Mouse (Mus musculus): Measurements from ENCODE around the gene Mast3. TPM values are rescaled to one million over a fixed set of nuclear protein-coding genes. Genes with fewer than 3 reads are reported as not detected.
A peak's percentile ranks its signal among the peaks of the same experiment; 100 is the strongest.

Mast3 gene
- polyA plus RNA-seq, 1 experiment from 2014 or later: 5.6 TPM

DNA sequence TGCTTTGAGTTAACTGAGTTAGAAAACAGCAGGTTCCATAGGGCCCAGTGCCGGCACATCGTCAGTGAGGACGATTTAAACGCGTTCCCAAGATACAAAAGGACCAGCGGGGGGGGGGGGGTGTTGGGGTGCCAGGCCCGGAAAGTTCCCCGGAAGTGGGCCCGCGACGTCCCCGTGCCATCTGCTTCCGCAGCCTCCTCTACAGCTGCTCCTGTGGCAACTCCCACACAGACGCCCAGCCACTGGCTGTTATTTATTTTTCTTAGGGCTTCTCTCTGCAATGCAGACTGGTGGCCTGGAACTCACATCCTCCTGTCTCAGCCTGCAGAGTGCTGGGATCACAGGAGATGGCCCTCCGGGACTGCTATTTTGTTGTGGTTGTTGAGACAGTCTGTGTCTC lies 3.7 kb downstream of the Mast3 start:
- Histone ChIP-seq H3K27me3 (replicated peaks) (peaks cover 86% of the 10 kb centered on the region), H3K9ac (no peak overlapping the region), H3K9me3 (no peaks in the 10 kb centered on the region), H3K36me3 (no peaks in the 10 kb centered on the region), H3K4me1 (peaks cover 26% of the 10 kb centered on the region), H3K27ac (replicated peaks) (no peak overlapping the region), H3K4me3 (no peak overlapping the region), H3K4me2 (no peak overlapping the region)
- 26% methylated on average over 15 of the region's 15 CpGs for WGBS
- no peak for ATAC-seq (ENCODE audit: extremely low read depth, insufficient number of reproducible peaks, low FRiP score, low TSS enrichment)

DNA sequence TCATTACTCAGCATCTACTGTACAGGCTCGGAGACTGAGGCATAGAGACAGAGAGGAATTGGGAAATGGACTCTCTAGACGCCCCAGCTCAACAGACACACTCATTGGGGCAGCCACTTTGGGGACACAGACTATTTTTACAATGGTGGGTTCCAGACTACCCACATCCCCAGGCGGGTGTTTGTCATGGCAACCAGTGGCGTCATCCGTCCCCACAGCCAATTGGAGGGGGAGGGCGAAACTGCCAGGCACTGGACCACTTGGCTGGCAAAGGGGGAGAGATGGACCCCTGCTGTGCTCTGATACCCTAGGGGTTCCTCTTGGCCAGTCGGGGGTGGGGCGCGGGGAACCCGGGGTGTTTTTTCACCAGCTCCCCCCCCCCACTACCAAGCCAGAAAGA lies 4.2 kb downstream of the Mast3 start:
- H3K9ac ChIP-seq: no peak overlapping the region
- H3K4me2 ChIP-seq: no peak overlapping the region
- H3K27ac ChIP-seq (replicated peaks): no peak overlapping the region
- no peak overlapping the region for H3K4me3 ChIP-seq
- WGBS: 44% methylated on average over 10 of the region's 10 CpGs
- ATAC-seq (ENCODE audit: extremely low read depth, insufficient number of reproducible peaks, low FRiP score, low TSS enrichment): no peak
- H3K36me3 ChIP-seq: no peaks in the 10 kb centered on the region
- H3K27me3 ChIP-seq (replicated peaks): peaks cover 86% of the 10 kb centered on the region
- H3K4me1 ChIP-seq: peaks cover 26% of the 10 kb centered on the region
- H3K9me3 ChIP-seq: no peaks in the 10 kb centered on the region

DNA sequence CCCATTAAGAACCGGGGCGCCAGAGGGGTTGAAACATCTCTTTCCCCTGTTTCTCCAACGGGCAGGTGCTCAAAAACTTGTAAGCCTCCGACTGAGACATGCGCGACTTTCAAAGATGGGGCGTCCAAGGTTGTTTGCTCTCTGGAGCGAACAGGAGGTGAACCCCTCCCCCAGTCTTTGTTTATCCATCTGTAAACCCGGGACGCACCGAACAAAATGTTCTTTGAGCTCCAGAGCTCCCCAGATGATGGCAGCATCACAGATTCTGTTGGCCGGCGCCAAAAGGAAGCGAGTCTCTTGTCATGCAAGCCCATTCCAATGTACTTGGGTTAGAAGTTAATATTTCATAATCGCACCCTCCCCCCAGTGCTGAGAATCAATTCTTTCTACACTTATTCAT lies 6.6 kb downstream of the Mast3 start:
- Histone ChIP-seq H3K9ac (peak overlapping the region; percentile 81; the same call in 1 of the 2 replicates), H3K4me3 (peak overlapping the region; percentile 65), H3K36me3 (no peaks in the 10 kb centered on the region), H3K9me3 (no peaks in the 10 kb centered on the region), H3K4me1 (peaks cover 16% of the 10 kb centered on the region), H3K27ac (replicated peaks) (no peak overlapping the region), H3K4me2 (peak overlapping the region; percentile 83), H3K27me3 (replicated peaks) (peaks cover 91% of the 10 kb centered on the region)
- 14% methylated on average over 15 of the region's 15 CpGs for WGBS
- no peak for ATAC-seq (ENCODE audit: extremely low read depth, insufficient number of reproducible peaks, low FRiP score, low TSS enrichment)

DNA sequence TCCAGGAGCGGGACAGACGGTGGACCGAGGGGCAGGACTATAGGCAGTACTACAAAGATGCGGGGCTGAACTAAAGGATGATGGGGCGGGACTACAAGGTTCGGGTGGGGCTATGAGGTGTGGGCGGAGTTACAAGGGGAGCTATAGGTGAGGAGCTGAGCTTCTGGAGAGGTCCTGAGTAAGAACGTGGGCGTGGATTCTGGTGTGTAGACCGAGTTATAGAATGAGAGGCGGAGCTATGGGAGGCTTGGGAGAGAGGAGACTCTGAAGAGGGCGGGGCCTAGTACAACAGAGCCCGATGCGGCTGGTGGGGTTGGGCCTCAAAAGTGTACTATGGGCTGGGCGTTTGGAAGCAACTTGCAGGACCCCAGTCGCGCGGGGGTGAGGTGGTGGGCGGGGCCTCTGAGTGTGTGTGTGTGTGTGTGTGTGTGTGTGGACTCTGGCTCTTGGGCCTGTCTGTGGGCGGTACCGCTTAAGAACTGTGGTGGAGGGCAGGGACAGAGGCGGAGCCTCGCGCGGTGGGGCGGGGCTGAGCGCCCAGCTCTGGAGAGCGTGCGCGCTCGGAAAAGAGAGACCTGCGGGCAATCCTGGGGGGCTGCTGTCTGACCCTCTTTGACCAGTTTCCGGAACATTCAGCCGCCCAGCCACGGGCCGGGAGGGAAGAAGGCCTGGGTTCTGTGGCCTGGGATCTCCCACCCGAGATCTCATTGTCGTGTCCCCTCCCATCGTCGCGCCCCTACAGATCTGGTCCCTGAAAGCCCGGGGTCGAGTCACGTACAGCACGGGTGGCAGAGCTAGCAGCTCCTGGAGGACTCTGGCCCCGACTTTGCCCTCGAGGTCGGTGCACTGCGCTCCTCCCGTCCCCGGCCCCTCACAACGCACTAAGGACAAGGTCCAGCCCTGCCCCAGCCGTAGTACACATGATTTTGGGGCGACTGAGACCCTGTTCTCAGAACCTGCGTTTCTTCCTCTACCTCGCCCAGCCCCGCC lies 7.5 kb downstream of the Mast3 start:
- Histone ChIP-seq H3K36me3 (no peaks in the 10 kb centered on the region), H3K27me3 (replicated peaks) (peaks cover 87% of the 10 kb centered on the region), H3K27ac (replicated peaks) (no peak overlapping the region), H3K9ac (peak overlapping the region; percentile 81), H3K4me2 (peak overlapping the region; percentile 83), H3K4me1 (peaks cover 24% of the 10 kb centered on the region), H3K9me3 (no peaks in the 10 kb centered on the region), H3K4me3 (peak overlapping the region; percentile 65)
- ATAC-seq (ENCODE audit: extremely low read depth, insufficient number of reproducible peaks, low FRiP score, low TSS enrichment): peak; percentile 79
- under 1% methylated on average over 52 of the region's 57 CpGs for WGBS

DNA sequence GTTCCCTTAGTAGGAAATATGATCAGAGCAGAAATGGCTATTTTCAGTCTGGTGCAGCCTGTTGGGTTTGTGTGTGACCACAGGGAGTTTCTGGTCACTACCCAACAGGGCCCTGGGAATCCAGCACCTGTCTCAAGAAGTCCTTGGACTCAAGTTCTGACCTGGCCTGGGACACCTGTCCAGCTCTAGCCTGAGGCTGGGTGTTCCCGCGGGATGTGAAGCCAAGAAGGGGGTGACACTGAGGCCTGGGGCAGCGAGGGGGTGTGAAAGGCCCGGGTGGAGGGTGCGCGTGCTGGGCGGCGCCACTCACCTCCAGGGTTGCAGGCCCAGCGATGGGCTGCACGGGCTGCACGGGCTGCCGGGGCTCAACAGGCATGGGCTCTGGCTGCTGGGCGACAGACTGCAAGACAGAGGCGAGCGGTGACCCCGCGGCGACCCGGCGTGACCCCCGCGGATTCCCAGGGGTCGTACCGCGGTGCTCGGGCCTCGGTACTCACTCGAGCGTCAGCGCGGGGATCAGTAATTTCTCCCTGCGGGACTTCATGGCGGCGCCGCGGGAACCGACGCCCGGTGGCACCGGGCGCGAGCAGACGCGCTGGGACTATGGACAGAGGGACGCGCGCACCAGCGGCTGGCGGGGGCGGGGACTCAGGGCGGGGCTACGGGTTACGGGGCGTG lies 8.3 kb downstream of the Mast3 start:
- 2% methylated on average over 54 of the region's 54 CpGs for WGBS
- Histone ChIP-seq H3K4me3 (peak overlapping the region; percentile 65), H3K4me2 (peak overlapping the region; percentile 83), H3K4me1 (peaks cover 30% of the 10 kb centered on the region), H3K27me3 (replicated peaks) (peaks cover 79% of the 10 kb centered on the region), H3K9me3 (no peaks in the 10 kb centered on the region), H3K36me3 (no peaks in the 10 kb centered on the region), H3K9ac (peak overlapping the region; percentile 81), H3K27ac (replicated peaks) (no peak overlapping the region)
- no peak for ATAC-seq (ENCODE audit: extremely low read depth, insufficient number of reproducible peaks, low FRiP score, low TSS enrichment)

DNA sequence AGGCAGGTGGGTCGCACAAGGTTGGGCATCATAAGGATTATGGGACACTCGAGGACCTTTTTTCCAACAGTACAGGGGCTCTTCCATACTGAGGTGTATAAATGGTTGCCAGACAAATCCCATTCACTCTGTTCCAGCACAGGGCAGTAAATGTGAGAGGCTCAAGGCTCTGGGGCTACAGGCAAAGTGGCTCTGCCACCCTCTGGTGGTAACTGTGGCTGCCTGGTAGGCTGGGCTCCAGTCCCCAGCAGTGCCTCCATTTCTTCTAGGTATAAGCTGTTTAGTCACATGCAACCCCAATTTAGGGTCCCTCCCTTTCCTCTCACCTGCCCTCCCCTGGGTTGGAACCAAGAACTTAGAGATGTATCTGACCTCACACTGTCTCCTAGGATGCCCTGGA lies 9.5 kb downstream of the Mast3 start:
- H3K9me3 ChIP-seq: no peaks in the 10 kb centered on the region
- WGBS: 77% methylated on average over 2 of the region's 2 CpGs
- no peak for ATAC-seq (ENCODE audit: extremely low read depth, insufficient number of reproducible peaks, low FRiP score, low TSS enrichment)
- peaks cover 68% of the 10 kb centered on the region for H3K27me3 ChIP-seq (replicated peaks)
- H3K27ac ChIP-seq (replicated peaks): no peak overlapping the region
- H3K36me3 ChIP-seq: no peaks in the 10 kb centered on the region
- H3K4me2 ChIP-seq: no peak overlapping the region
- peaks cover 42% of the 10 kb centered on the region for H3K4me1 ChIP-seq
- H3K9ac ChIP-seq: no peak overlapping the region
- H3K4me3 ChIP-seq: no peak overlapping the region

DNA sequence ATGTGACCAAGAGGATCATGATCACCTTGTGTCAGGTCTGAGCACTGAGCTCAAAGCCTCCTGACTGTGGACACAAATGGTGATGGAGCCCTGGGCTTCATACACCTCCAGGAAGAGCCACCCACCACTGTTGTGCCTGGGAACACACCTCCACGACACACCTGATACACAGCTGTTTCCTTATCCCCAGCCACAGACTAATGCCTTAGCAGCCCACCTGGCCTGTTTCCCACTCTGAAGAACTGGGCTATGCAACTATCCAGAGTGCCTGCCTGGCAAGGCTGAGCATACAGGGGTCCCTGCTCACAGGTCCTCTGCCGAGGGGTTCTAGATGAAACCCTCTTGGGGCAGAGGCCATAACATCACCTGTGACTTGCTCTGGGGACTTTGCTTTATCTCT lies 10.6 kb downstream of the Mast3 start:
- Histone ChIP-seq H3K27me3 (replicated peaks) (peaks cover 57% of the 10 kb centered on the region), H3K4me1 (peaks cover 51% of the 10 kb centered on the region)
- 79% methylated on average over 2 of the region's 2 CpGs for WGBS

DNA sequence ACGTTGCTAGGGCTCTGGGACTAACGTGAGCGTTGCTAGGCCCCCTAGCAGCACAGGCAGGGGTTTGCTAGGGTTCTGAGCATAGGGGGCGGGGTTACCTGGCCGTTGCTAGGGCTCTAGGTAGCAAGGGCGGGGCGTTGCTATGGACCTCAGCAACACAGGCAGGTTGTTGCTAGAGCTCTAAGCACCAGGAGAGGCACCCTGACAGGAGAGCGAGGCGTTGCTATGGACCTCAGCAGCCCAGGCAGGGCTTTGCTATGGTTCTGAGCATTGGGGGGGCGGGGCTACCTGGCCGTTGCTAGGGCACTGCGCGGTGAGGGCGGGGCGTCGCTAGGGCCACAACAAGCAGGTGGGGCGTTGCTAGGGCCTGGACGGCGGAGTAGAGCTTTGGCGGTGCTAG lies 12.2 kb downstream of the Mast3 start:
- Histone ChIP-seq H3K4me2 (peak overlapping the region; percentile 83), H3K9ac (peak overlapping the region; percentile 71), H3K36me3 (peaks cover 13% of the 10 kb centered on the region), H3K9me3 (no peaks in the 10 kb centered on the region), H3K27ac (replicated peaks) (0 out of 2 replicates have a peak overlapping the region, but pooled peaks have one; percentile 26), H3K27me3 (replicated peaks) (peaks cover 42% of the 10 kb centered on the region), H3K4me3 (peak overlapping the region; percentile 80), H3K4me1 (peaks cover 59% of the 10 kb centered on the region)
- WGBS: 1% methylated on average over 20 of the region's 20 CpGs
- peak; percentile 18 for ATAC-seq (ENCODE audit: extremely low read depth, insufficient number of reproducible peaks, low FRiP score, low TSS enrichment)

More for the DNA sequence above, 10.6 kb downstream of the Mast3 start:
- Histone ChIP-seq H3K27ac (replicated peaks) (no peak overlapping the region), H3K4me2 (no peak overlapping the region), H3K9ac (no peak overlapping the region), H3K36me3 (no peaks in the 10 kb centered on the region), H3K9me3 (no peaks in the 10 kb centered on the region), H3K4me3 (no peak overlapping the region)
- ATAC-seq (ENCODE audit: extremely low read depth, insufficient number of reproducible peaks, low FRiP score, low TSS enrichment): no peak

DNA sequence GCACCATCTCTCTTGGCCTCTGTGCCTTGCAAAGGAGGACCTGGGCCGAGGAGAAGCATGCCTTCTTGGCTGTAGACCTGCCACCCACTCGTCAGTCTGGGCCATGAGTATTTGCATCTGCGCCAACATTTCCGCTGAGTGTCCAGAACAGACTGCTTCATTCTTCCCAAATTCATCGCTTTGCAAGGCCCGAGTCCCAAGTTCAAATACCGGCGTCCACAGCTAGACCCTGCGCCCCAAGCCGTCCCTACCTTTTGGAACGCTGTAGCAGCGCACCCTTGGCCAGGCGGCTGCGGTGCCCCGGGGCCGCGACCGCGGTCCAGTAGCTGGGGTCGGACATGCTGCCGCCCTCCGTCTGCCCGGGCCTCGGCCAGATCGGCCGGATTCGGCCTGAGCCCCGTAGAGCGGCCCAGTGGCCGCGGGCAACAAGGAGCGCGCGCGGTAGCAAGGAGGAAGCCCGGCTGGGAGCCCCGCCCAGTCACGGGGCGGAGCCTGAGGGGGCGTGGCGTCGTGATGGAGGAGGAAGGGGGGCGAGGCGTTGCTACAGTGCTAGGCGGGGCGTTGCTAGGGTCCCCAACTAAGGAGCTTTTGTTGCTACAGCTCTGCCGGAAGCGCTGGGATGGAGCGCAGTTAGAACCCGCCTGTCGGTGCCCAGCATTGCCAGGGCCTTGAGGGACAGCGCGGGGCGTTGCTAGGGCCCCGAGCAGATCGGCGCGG lies 12.7 kb downstream of the Mast3 start:
- H3K4me1 ChIP-seq: peaks cover 60% of the 10 kb centered on the region
- 5% methylated on average over 58 of the region's 58 CpGs for WGBS
- peaks cover 39% of the 10 kb centered on the region for H3K27me3 ChIP-seq (replicated peaks)
- peak overlapping the region; percentile 80 for H3K4me3 ChIP-seq
- no peaks in the 10 kb centered on the region for H3K9me3 ChIP-seq
- peak; percentile 78 for ATAC-seq (ENCODE audit: extremely low read depth, insufficient number of reproducible peaks, low FRiP score, low TSS enrichment)
- peaks cover 18% of the 10 kb centered on the region for H3K36me3 ChIP-seq
- H3K4me2 ChIP-seq: peak overlapping the region; percentile 83
- H3K27ac ChIP-seq (replicated peaks): 0 out of 2 replicates have a peak overlapping the region, but pooled peaks have one; percentile 32
- peak overlapping the region; percentile 96 for H3K9ac ChIP-seq

DNA sequence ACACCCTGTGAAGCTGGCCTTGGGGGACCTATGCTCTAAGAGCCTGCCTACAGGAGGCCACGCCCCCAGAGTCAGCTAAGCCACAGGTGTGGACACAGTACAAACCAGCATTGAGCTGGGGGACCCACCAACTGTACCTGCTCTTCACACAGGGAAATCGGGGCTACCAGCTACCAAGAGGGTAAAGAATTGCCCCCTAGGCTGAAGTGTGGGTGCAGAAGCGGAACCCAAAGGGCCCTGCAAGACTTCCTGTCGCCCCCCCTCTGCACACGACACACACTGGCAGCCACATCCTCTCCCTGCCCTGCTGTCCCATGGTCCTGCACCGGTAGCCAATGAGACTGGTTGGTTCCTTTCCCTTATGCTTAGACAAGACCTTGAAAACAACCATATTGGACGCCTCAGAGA lies 13.6 kb downstream of the Mast3 start:
- H3K9me3 ChIP-seq: no peaks in the 10 kb centered on the region
- H3K4me3 ChIP-seq: peak overlapping the region; percentile 80
- peaks cover 34% of the 10 kb centered on the region for H3K27me3 ChIP-seq (replicated peaks)
- H3K4me1 ChIP-seq: peaks cover 54% of the 10 kb centered on the region
- WGBS: 67% methylated on average over 7 of the region's 7 CpGs
- peak overlapping the region; percentile 83 for H3K4me2 ChIP-seq
- no peak overlapping the region for H3K27ac ChIP-seq (replicated peaks)
- peaks cover 26% of the 10 kb centered on the region for H3K36me3 ChIP-seq
- ATAC-seq (ENCODE audit: extremely low read depth, insufficient number of reproducible peaks, low FRiP score, low TSS enrichment): no peak
- H3K9ac ChIP-seq: peak overlapping the region; percentile 96

DNA sequence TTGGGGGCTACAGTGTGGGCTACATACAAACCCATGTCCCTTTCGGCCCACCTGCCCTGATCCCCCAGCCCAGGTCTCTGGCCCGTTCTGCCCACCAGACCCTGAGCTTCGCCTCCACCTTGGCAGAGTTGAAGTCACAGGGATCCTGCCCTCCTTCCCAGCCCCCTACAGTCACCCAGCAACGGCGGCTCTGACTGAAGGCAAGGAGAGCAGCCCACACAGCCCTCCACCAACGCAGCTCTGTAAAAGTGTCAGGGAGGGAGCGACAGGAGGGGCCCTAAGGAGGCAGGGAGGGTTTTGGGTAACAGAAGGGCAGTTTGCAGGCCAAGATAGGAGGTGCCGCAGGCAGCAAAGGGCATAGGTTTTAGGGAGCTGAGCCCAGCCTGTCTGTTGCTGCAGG lies 14.0 kb downstream of the Mast3 start:
- H3K4me3 ChIP-seq: peak overlapping the region; percentile 80
- H3K4me1 ChIP-seq: peaks cover 54% of the 10 kb centered on the region
- peaks cover 31% of the 10 kb centered on the region for H3K36me3 ChIP-seq
- H3K9ac ChIP-seq: peak overlapping the region; percentile 96
- WGBS: 59% methylated on average over 8 of the region's 8 CpGs
- H3K27ac ChIP-seq (replicated peaks): no peak overlapping the region
- H3K27me3 ChIP-seq (replicated peaks): peaks cover 30% of the 10 kb centered on the region
- no peak for ATAC-seq (ENCODE audit: extremely low read depth, insufficient number of reproducible peaks, low FRiP score, low TSS enrichment)
- no peaks in the 10 kb centered on the region for H3K9me3 ChIP-seq
- H3K4me2 ChIP-seq: peak overlapping the region; percentile 83

Data from heart, embryonic 13.5 days (tissue).